Mouse (Mus musculus) hindbrain, embryonic 11.5 days (tissue): ENCODE results near the gene Soat2. TPM values are rescaled to one million over a fixed set of nuclear protein-coding genes. Genes with fewer than 3 reads are reported as not detected.

Source experiments
- ATAC-seq: fragments of 200-750 bp; cut with Nextera tagmentation; 2 replicates; pipeline ENCODE4 v1.8.0; 2017; ENCODE audit warnings: mild to moderate bottlenecking, moderate TSS enrichment, moderate library complexity; ENCODE audit not compliant: low FRiP score
- DNase-seq: peaks from one replicate; pipeline ENCODE4 v3.0.0-alpha.2; 2015; ENCODE audit warnings: low spot score
- H3K27ac ChIP-seq: fragments of 300-500 bp; sonication (generic); 2 replicates; pipeline ENCODE4 v1.5.1; 2014; ENCODE audit warnings: mild to moderate bottlenecking, low read depth, low read length
- H3K27me3 ChIP-seq: fragments of 300-500 bp; sonication (generic); 2 replicates; pipeline ENCODE4 v1.6.1; 2014; ENCODE audit warnings: mild to moderate bottlenecking, low read length, moderate library complexity, mixed read lengths; ENCODE audit not compliant: control insufficient read depth, insufficient read depth
- H3K36me3 ChIP-seq: fragments of 300-500 bp; sonication (generic); 2 replicates; pipeline ENCODE4 v1.6.1; 2014; ENCODE audit warnings: mild to moderate bottlenecking, low read length, moderate library complexity, mixed read lengths; ENCODE audit not compliant: control insufficient read depth, insufficient read depth
- H3K4me1 ChIP-seq: fragments of 300-500 bp; sonication (generic); replicated peaks from 2 replicates; pipeline ENCODE4 v1.6.1; 2014; ENCODE audit warnings: low read length, mixed read lengths; ENCODE audit not compliant: control insufficient read depth, insufficient read depth
- H3K4me2 ChIP-seq: fragments of 300-500 bp; sonication (generic); replicated peaks from 2 replicates; pipeline ENCODE4 v1.6.1; 2014; ENCODE audit warnings: mild to moderate bottlenecking, low read depth, low read length
- H3K4me3 ChIP-seq: fragments of 300-500 bp; sonication (generic); 2 replicates; pipeline ENCODE4 v1.5.1; 2014; ENCODE audit warnings: low read depth, low read length
- H3K9ac ChIP-seq: fragments of 300-500 bp; sonication (generic); 2 replicates; pipeline ENCODE4 v1.6.1; 2014; ENCODE audit warnings: low read depth, low read length
- H3K9me3 ChIP-seq: fragments of 300-500 bp; sonication (generic); 2 replicates; pipeline ENCODE4 v1.6.1; 2016; ENCODE audit warnings: low read length; ENCODE audit not compliant: control insufficient read depth
- WGBS: fragments of 180-500 bp; shearing (Covaris S2); extraction: QIAGEN DNeasy Blood & Tissue Kit; methylation state at CpG from one replicate; pipeline ENCODE4 v1.1.7; 2014; 5-methylcytosine and 5-hydroxymethylcytosine counted together
- polyA plus RNA-seq: library from polyadenylated mRNA; unstranded; fragments of >200 nt; fragmentation: Nextera tagmentation; extraction: Ambion mirVana; gene quantifications from 2 replicates; pipeline ENCODE4 v1.2.1, GENCODE M21; 2014

Gene Soat2
- polyA plus RNA-seq, 1 experiment from 2014 or later = 0.17 TPM

DNA sequence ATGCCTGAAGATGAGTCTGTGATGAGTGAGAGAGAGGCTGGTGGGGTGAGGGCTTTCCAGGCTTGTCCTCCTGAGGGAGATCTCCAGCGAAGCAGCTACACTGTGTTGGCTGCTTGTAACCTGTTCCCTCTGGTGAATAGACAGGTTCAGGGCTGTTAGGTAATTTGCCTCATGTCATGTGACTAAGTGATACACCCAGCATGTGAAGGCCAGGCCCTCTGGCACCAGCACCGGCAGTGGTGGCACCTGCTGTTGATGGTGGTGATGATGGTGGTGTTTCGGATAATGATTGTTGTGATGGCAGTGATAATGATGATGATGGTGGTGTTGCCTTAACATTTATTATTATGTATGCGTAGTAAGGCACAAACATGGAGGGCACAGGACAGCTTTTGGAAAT, 60.5 kb downstream of the Soat2 start:
- Histone ChIP-seq H3K4me2 (no peak overlapping the region), H3K4me3 (no peak overlapping the region), H3K27ac (no peak overlapping the region), H3K36me3 (peaks cover 15% of the 10 kb centered on the region), H3K9me3 (no peaks in the 10 kb centered on the region), H3K27me3 (no peaks in the 10 kb centered on the region), H3K4me1 (no peaks in the 10 kb centered on the region), H3K9ac (no peak overlapping the region)
- ATAC-seq (no peak), DNase-seq (no peak)
- WGBS = 96% methylated on average over 4 of the region's 4 CpGs

DNA sequence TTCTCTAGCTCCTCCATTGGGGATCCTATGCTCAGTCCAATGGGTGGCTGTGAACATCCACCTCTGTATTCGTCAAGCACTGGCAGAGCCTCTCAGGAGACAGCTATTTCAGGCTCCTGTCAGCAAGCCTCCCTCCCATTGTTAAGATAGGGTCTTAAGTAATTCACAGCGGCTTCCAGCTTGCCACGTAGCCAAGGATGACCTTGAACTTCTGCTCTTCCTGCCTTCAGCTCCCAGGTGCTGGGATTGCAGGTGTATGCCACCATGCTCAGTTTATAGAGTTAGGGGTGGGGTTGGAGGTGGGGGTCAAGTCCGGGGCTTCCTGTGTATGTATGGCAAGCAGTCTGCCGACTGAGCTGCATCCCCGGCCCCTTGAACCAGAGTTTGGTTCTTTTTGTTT, 61.6 kb downstream of the Soat2 start:
- Histone ChIP-seq H3K4me2 (no peak overlapping the region), H3K27ac (no peak overlapping the region), H3K27me3 (no peaks in the 10 kb centered on the region), H3K4me3 (no peak overlapping the region), H3K9me3 (no peaks in the 10 kb centered on the region), H3K4me1 (no peaks in the 10 kb centered on the region), H3K36me3 (peaks cover 15% of the 10 kb centered on the region), H3K9ac (no peak overlapping the region)
- no peak for DNase-seq
- ATAC-seq = no peak
- 87% methylated on average over 6 of the region's 6 CpGs for WGBS

Other genes with a start within 250 kb of the Soat2 start
- gene Krt4, start 225.8 kb upstream of the Soat2 start, polyA plus RNA-seq = not detected in 2 replicates
- 0.27 TPM in 1 of 2 replicates, not detected in the other for gene Krt79, start 210.2 kb upstream of the Soat2 start, polyA plus RNA-seq
- 0.11 TPM in 1 of 2 replicates, not detected in the other for gene Krt78, start 196.2 kb upstream of the Soat2 start, polyA plus RNA-seq
- 22.4 and 27.8 TPM in 2 replicates for gene Krt8, start 146.0 kb upstream of the Soat2 start, polyA plus RNA-seq
- 20.5 and 22.7 TPM in 2 replicates for gene Krt18, start 122.3 kb upstream of the Soat2 start, polyA plus RNA-seq
- 85.0 and 103 TPM in 2 replicates for gene Eif4b, start 76.8 kb upstream of the Soat2 start, polyA plus RNA-seq
- 8.0 and 11.8 TPM in 2 replicates for gene Tns2, start 50.1 kb upstream of the Soat2 start, polyA plus RNA-seq
- gene Spryd3, start 14.3 kb upstream of the Soat2 start, polyA plus RNA-seq = 10.1 and 11.9 TPM in 2 replicates
- 0.31 TPM in 1 of 2 replicates, not detected in the other for gene Igfbp6, start 6.2 kb upstream of the Soat2 start, polyA plus RNA-seq
- 49.7 and 63.8 TPM in 2 replicates for gene Zfp740, start 52.7 kb downstream of the Soat2 start, polyA plus RNA-seq
- gene Csad, start 54.2 kb downstream of the Soat2 start, polyA plus RNA-seq = 23.5 and 27.9 TPM in 2 replicates
- gene Itgb7, start 81.4 kb downstream of the Soat2 start, polyA plus RNA-seq = 1.0 and 1.1 TPM in 2 replicates
- gene Rarg, start 107.0 kb downstream of the Soat2 start, polyA plus RNA-seq = 20.3 and 21.7 TPM in 2 replicates
- gene Gm9918, start 120.0 kb downstream of the Soat2 start, polyA plus RNA-seq = 0.15 TPM in 2 replicates
- 51.6 and 57.0 TPM in 2 replicates for gene Mfsd5, start 128.9 kb downstream of the Soat2 start, polyA plus RNA-seq
- 21.8 and 30.8 TPM in 2 replicates for gene Espl1, start 145.7 kb downstream of the Soat2 start, polyA plus RNA-seq
- 401 and 431 TPM in 2 replicates for gene Pfdn5, start 175.6 kb downstream of the Soat2 start, polyA plus RNA-seq
- 104 TPM in 2 replicates for gene Myg1, start 181.2 kb downstream of the Soat2 start, polyA plus RNA-seq
- gene Aaas, start 200.2 kb downstream of the Soat2 start, polyA plus RNA-seq = 65.9 and 76.2 TPM in 2 replicates
- gene Sp7, start 216.7 kb downstream of the Soat2 start, polyA plus RNA-seq = 0.73 and 0.99 TPM in 2 replicates